In genomic region chr4:23636231-23636928, GRCm38 (mm10) we compare ENCODE assay signal across 15 mouse cellular contexts.
A peak's percentile ranks its signal among the peaks of the same experiment; 100 is the strongest.
DNase-seq lines count a peak whose midpoint lies in the region; ATAC-seq and TF ChIP-seq lines count a peak whose summit lies in the region.
"Had no signal": no experiment of that assay in that cellular context is flagged by ENCODE, and none has a peak within 500 bp of the region (broad histone marks: within the 10 kb centered on the region; RNA-seq: fewer than 3 reads in every experiment).

No protein-coding gene starts in this region.

- WGBS in forebrain, embryonic 14.5 days, result 37% methylated on average over 9 of the region's 9 CpGs
- 64% methylated on average over 9 of the region's 9 CpGs for WGBS in intestine, embryonic 14.5 days
- 12% methylated on average over 9 of the region's 9 CpGs for WGBS in midbrain, embryonic 16.5 days

- no peak overlapping the region for H3K4me3 ChIP-seq in forebrain, embryonic 14.5 days (ENCODE audit: low read depth, low read length)
- no peak overlapping the region for H3K4me3 ChIP-seq in intestine, embryonic 14.5 days (ENCODE audit: low read depth, low read length)
- H3K4me3 ChIP-seq in midbrain, embryonic 16.5 days (ENCODE audit: low read depth, low read length), result no peak overlapping the region
- H3K4me3 ChIP-seq in left cerebral cortex, adult 2 months, result no peak overlapping the region
- H3K4me3 ChIP-seq: liver, embryonic 12.5 days; myocyte had no signal

- peak overlapping the region; percentile 38 for H3K4me2 ChIP-seq in forebrain, embryonic 14.5 days (ENCODE audit: low read length)
- no peak overlapping the region for H3K4me2 ChIP-seq in intestine, embryonic 14.5 days (ENCODE audit: low read length)
- peak overlapping the region; percentile 42 for H3K4me2 ChIP-seq in midbrain, embryonic 16.5 days (ENCODE audit: low read length)
- H3K4me2 ChIP-seq: liver, embryonic 12.5 days had no signal

- no peak for TF ChIP-seq CTCF in left cerebral cortex, adult 2 months (IDR thresholded peaks at IDR 0.05)

- H3K9ac ChIP-seq in forebrain, embryonic 14.5 days (ENCODE audit: low read length), result peak overlapping the region; percentile 21
- H3K9ac ChIP-seq in intestine, embryonic 14.5 days (ENCODE audit: low read length), result no peak overlapping the region
- peak overlapping the region; percentile 59 for H3K9ac ChIP-seq in midbrain, embryonic 16.5 days (ENCODE audit: low read depth, low read length)
- H3K9ac ChIP-seq: liver, embryonic 12.5 days had no signal

- intact Hi-C loops in left cerebral cortex, postnatal 10 days (cut with DNase I), result no loop called here
- intact Hi-C loops in left cerebral cortex, adult 2 months (cut with DNase I), result no loop called here

- peaks cover 10% of the 10 kb centered on the region; the same call in 1 of the 2 replicates for H3K4me1 ChIP-seq in forebrain, embryonic 14.5 days (ENCODE audit: control insufficient read depth, insufficient read depth, low read length)
- no peaks in the 10 kb centered on the region for H3K4me1 ChIP-seq in intestine, embryonic 14.5 days (replicated peaks; ENCODE audit: control insufficient read depth, insufficient read depth, low read length)
- H3K4me1 ChIP-seq in midbrain, embryonic 16.5 days (ENCODE audit: control insufficient read depth, insufficient read depth, low read length), result peaks cover 12% of the 10 kb centered on the region
- H3K4me1 ChIP-seq: liver, embryonic 12.5 days had no signal

- H3K27me3 ChIP-seq in forebrain, embryonic 14.5 days (replicated peaks; ENCODE audit: control insufficient read depth, insufficient read depth, low read length), result no peaks in the 10 kb centered on the region
- H3K27me3 ChIP-seq in intestine, embryonic 14.5 days (replicated peaks; ENCODE audit: control insufficient read depth, insufficient read depth, low read length), result no peaks in the 10 kb centered on the region
- H3K27me3 ChIP-seq in midbrain, embryonic 16.5 days (ENCODE audit: control insufficient read depth, insufficient read depth, low read depth, low read length), result no peaks in the 10 kb centered on the region
- H3K27me3 ChIP-seq: CH12.LX; liver, embryonic 12.5 days had no signal

- peak overlapping the region; percentile 82 for H3K27ac ChIP-seq in forebrain, embryonic 14.5 days (ENCODE audit: low read depth, low read length)
- H3K27ac ChIP-seq in intestine, embryonic 14.5 days (ENCODE audit: low read depth), result no peak overlapping the region
- H3K27ac ChIP-seq in midbrain, embryonic 16.5 days (ENCODE audit: low read length), result peak overlapping the region; percentile 59
- H3K27ac ChIP-seq in left cerebral cortex, adult 2 months, result no peak overlapping the region
- H3K27ac ChIP-seq: liver, embryonic 12.5 days had no signal

- H3K9me3 ChIP-seq in forebrain, embryonic 14.5 days (replicated peaks; ENCODE audit: control insufficient read depth, low read length), result no peaks in the 10 kb centered on the region
- no peaks in the 10 kb centered on the region for H3K9me3 ChIP-seq in intestine, embryonic 14.5 days (ENCODE audit: control insufficient read depth, low read length)
- H3K9me3 ChIP-seq in midbrain, embryonic 16.5 days (replicated peaks; ENCODE audit: control insufficient read depth, low read length, poor library complexity, severe bottlenecking), result no peaks in the 10 kb centered on the region
- H3K9me3 ChIP-seq: liver, embryonic 12.5 days had no signal

- peak; percentile 12 for DNase-seq in embryo, embryonic 10.5 days (ENCODE audit: low spot score)
- peak; percentile 66 for DNase-seq in forebrain, embryonic 14.5 days (ENCODE audit: low spot score)
- no peak for DNase-seq in intestine, embryonic 14.5 days (ENCODE audit: low spot score)
- DNase-seq in left cerebral cortex, postnatal 10 days (ENCODE audit: extremely low spot score in 1 of 2, low spot score in 2 of 2), result no peak
- DNase-seq in right cerebral cortex, postnatal 14 days, result no peak
- DNase-seq in left cerebral cortex, adult 2 months (ENCODE audit: extremely low spot score in 1 of 2, low spot score in 2 of 2), result no peak
- DNase-seq: adrenal gland, postnatal 25 days; cerebellum, adult 2 months; kidney, adult 9 months; lung, postnatal 10 days had no signal

- peak; percentile 74 for ATAC-seq in forebrain, embryonic 14.5 days
- ATAC-seq in intestine, embryonic 14.5 days (replicated peaks; ENCODE audit: low FRiP score, low TSS enrichment, low read depth), result peak; percentile 71
- peak; percentile 85 for ATAC-seq in midbrain, embryonic 16.5 days
- ATAC-seq in megakaryocyte progenitor cell, adult 5-6 weeks (replicated peaks; ENCODE audit: poor library complexity), result no peak
- ATAC-seq: liver, embryonic 12.5 days had no signal

- no peaks in the 10 kb centered on the region for H3K36me3 ChIP-seq in forebrain, embryonic 14.5 days (ENCODE audit: control insufficient read depth, insufficient read depth, low read length)
- no peaks in the 10 kb centered on the region for H3K36me3 ChIP-seq in intestine, embryonic 14.5 days (ENCODE audit: control insufficient read depth, insufficient read depth, low read length)
- no peaks in the 10 kb centered on the region for H3K36me3 ChIP-seq in midbrain, embryonic 16.5 days (ENCODE audit: control insufficient read depth, insufficient read depth, low read length)
- H3K36me3 ChIP-seq: liver, embryonic 12.5 days had no signal

Comparison
In these comparisons a context has a peak if more than half of its experiments do, and no peak if none do; other contexts are left out.
1. DNase-seq: peak in embryo, embryonic 10.5 days (single experiment) and forebrain, embryonic 14.5 days (single experiment); none in intestine, embryonic 14.5 days (single experiment), left cerebral cortex, postnatal 10 days (0 of 2), right cerebral cortex, postnatal 14 days (single experiment) and left cerebral cortex, adult 2 months (0 of 2).
2. H3K27ac ChIP-seq: peak in forebrain, embryonic 14.5 days (single experiment) and midbrain, embryonic 16.5 days (single experiment); none in intestine, embryonic 14.5 days (single experiment) and left cerebral cortex, adult 2 months (single experiment).